Mouse (Mus musculus): ENCODE measurements at regions not wholly inside any gene's neighbourhood (a gene's known extent, or its start where the extent isn't known, plus 50 kb on each side); places are given as distances from the start of the nearest gene placed in this dataset.

DNA sequence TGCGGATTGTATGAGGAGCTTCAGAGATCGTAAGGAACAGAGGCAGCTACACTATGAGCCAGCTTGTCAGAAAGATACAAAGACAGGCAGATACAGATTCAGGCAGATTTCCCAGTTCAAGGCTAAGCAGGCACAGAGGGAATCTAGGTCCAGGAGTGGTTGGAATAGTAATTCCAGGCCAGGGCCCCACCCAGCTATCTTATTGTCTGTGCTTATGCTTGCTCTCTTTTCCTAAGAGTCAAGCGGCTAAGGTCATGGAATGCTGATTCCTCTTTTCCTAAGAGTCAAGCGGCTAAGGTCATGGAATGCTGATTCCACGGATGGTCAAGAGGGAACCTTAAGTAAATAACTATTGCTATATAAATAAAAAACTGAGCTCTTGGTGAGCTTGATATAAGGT lies 520.7 kb upstream of the Lrrc6 start:
- TF ChIP-seq MAFK (IDR thresholded peaks at IDR 0.05; ENCODE audit: insufficient read depth, low read depth, low read length) (no peak), HCFC1 (IDR thresholded peaks at IDR 0.05; ENCODE audit: borderline replicate concordance, insufficient read depth, low read length) (no peak), CHD2 (IDR thresholded peaks at IDR 0.05; ENCODE audit: low read depth, low read length) (no peak), ZC3H11A (IDR thresholded peaks at IDR 0.05; ENCODE audit: borderline replicate concordance, low read depth, low read length) (no peak), ZNF384 (IDR thresholded peaks at IDR 0.05; ENCODE audit: low read depth, low read length) (no peak)
- peaks cover 11 to 16% of the 10 kb centered on the region in 2 experiments; a peak in 3 of 4 replicates for H3K4me1 ChIP-seq (ENCODE audit: control insufficient read depth in 2 of 2, insufficient read depth in 2 of 2, low read length in 2 of 2, poor library complexity in 1 of 2)
- H3K4me3 ChIP-seq (ENCODE audit: insufficient read depth in 1 of 2, low read depth in 1 of 2, low read length in 2 of 2, poor library complexity in 1 of 2, severe bottlenecking in 1 of 2), result no peak overlapping the region
- in situ Hi-C loops (cut with MboI; ENCODE audit: low sequenced_read_pairs in 2 of 2, unreplicated experiment in 2 of 2), result no loop called here
- no peak overlapping the region for H3K9ac ChIP-seq (ENCODE audit: insufficient read depth, low read depth, low read length, poor library complexity, severe bottlenecking)
- peak; percentile 38 for DNase-seq (ENCODE audit: low read depth, low spot score)
- H3K9me3 ChIP-seq (ENCODE audit: control insufficient read depth, insufficient read depth, low read depth, low read length), result no peaks in the 10 kb centered on the region
- no peaks in the 10 kb centered on the region for H3K36me3 ChIP-seq (ENCODE audit: control insufficient read depth, insufficient read depth, low read length, poor library complexity, severe bottlenecking)
- H3K27ac ChIP-seq (ENCODE audit: insufficient read depth, low read depth, low read length, poor library complexity, severe bottlenecking), result no peak overlapping the region

DNA sequence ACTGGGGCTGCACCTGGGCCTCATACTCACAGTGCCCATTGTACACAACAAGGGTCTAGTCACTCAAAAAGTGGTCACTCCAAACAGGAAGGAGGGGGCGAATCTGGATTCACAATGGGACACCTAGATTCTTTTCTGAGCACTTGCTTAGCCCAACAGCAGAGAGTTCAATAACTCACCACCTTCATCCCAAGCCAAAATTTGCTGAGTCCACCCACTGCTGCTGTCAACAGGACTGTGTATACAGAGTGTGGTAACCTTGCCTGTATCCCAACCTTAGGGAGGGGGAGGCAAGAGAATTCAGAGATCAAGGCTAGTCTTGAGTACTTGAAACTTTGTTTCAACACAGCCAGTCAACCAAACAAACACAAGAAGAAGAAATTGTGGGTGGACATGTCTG lies 519.2 kb upstream of the Lrrc6 start:
- H3K36me3 ChIP-seq (ENCODE audit: control insufficient read depth, insufficient read depth, low read length, poor library complexity, severe bottlenecking), result no peaks in the 10 kb centered on the region
- no peak for TF ChIP-seq CHD2 (IDR thresholded peaks at IDR 0.05; ENCODE audit: low read depth, low read length)
- TF ChIP-seq ZC3H11A (IDR thresholded peaks at IDR 0.05; ENCODE audit: borderline replicate concordance, low read depth, low read length), result no peak
- TF ChIP-seq ZNF384 (IDR thresholded peaks at IDR 0.05; ENCODE audit: low read depth, low read length), result no peak
- TF ChIP-seq MAFK (IDR thresholded peaks at IDR 0.05; ENCODE audit: insufficient read depth, low read depth, low read length), result no peak
- TF ChIP-seq HCFC1 (IDR thresholded peaks at IDR 0.05; ENCODE audit: borderline replicate concordance, insufficient read depth, low read length), result no peak
- no peaks in the 10 kb centered on the region for H3K9me3 ChIP-seq (ENCODE audit: control insufficient read depth, insufficient read depth, low read depth, low read length)
- in situ Hi-C loops (cut with MboI; ENCODE audit: low sequenced_read_pairs in 2 of 2, unreplicated experiment in 2 of 2), result no loop called here
- H3K9ac ChIP-seq (ENCODE audit: insufficient read depth, low read depth, low read length, poor library complexity, severe bottlenecking), result no peak overlapping the region
- no peak overlapping the region for H3K27ac ChIP-seq (ENCODE audit: insufficient read depth, low read depth, low read length, poor library complexity, severe bottlenecking)
- no peak for DNase-seq (ENCODE audit: low read depth, low spot score)
- H3K4me1 ChIP-seq (ENCODE audit: control insufficient read depth in 2 of 2, insufficient read depth in 2 of 2, low read length in 2 of 2, poor library complexity in 1 of 2), result peaks cover 11 to 16% of the 10 kb centered on the region in 2 experiments; a peak in 3 of 4 replicates
- no peak overlapping the region for H3K4me3 ChIP-seq (ENCODE audit: insufficient read depth in 1 of 2, low read depth in 1 of 2, low read length in 2 of 2, poor library complexity in 1 of 2, severe bottlenecking in 1 of 2)

DNA sequence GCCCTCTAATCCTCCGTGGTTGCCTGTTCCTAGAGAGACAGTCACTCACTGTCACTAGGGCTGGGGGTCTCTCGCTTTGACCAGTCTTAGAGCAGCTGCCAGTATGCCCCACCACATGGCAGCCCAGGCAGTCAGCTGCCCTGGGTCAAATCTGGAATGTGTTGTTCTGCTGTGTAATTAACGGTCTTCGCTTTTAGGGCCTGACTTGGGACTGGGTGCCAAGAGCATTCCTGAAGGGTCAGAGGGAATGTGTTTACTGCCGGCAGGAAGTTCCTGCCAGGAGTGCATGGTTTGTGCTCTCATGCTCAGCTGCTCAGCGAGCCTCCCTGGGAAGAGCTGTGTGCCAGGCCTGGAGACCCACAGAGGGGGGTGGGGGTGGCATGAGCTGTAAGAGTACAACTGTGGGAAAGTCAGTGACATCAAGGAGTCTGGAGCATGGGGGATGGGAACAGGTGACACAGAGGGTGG lies 518.5 kb upstream of the Lrrc6 start:
- H3K4me1 ChIP-seq (ENCODE audit: control insufficient read depth in 2 of 2, insufficient read depth in 2 of 2, low read length in 2 of 2, poor library complexity in 1 of 2), result peaks cover 11 to 16% of the 10 kb centered on the region in 2 experiments; a peak in 3 of 4 replicates
- no peak overlapping the region for H3K27ac ChIP-seq (ENCODE audit: insufficient read depth, low read depth, low read length, poor library complexity, severe bottlenecking)
- no peaks in the 10 kb centered on the region for H3K36me3 ChIP-seq (ENCODE audit: control insufficient read depth, insufficient read depth, low read length, poor library complexity, severe bottlenecking)
- TF ChIP-seq MAFK (IDR thresholded peaks at IDR 0.05; ENCODE audit: insufficient read depth, low read depth, low read length) (no peak), ZNF384 (IDR thresholded peaks at IDR 0.05; ENCODE audit: low read depth, low read length) (no peak), HCFC1 (IDR thresholded peaks at IDR 0.05; ENCODE audit: borderline replicate concordance, insufficient read depth, low read length) (no peak), CHD2 (IDR thresholded peaks at IDR 0.05; ENCODE audit: low read depth, low read length) (no peak), ZC3H11A (IDR thresholded peaks at IDR 0.05; ENCODE audit: borderline replicate concordance, low read depth, low read length) (no peak)
- in situ Hi-C loops (cut with MboI; ENCODE audit: low sequenced_read_pairs in 2 of 2, unreplicated experiment in 2 of 2), result no loop called here
- no peak overlapping the region for H3K9ac ChIP-seq (ENCODE audit: insufficient read depth, low read depth, low read length, poor library complexity, severe bottlenecking)
- H3K9me3 ChIP-seq (ENCODE audit: control insufficient read depth, insufficient read depth, low read depth, low read length), result no peaks in the 10 kb centered on the region
- DNase-seq (ENCODE audit: low read depth, low spot score), result no peak
- H3K4me3 ChIP-seq (ENCODE audit: insufficient read depth in 1 of 2, low read depth in 1 of 2, low read length in 2 of 2, poor library complexity in 1 of 2, severe bottlenecking in 1 of 2), result no peak overlapping the region

All from ES-E14 (cell line).